Comparison of ENCODE assay signal across 23 mouse cellular contexts in genomic region chr6:77184896-77185295, GRCm38 (mm10). TPM values are rescaled to one million over a fixed set of nuclear protein-coding genes. Genes with fewer than 3 reads are reported as not detected.
DNase-seq lines count a peak whose midpoint lies in the region; ATAC-seq and TF ChIP-seq lines count a peak whose summit lies in the region.
"Had no signal": no experiment of that assay in that cellular context is flagged by ENCODE, and none has a peak within 500 bp of the region (broad histone marks: within the 10 kb centered on the region; RNA-seq: fewer than 3 reads in every experiment).

No protein-coding gene starts in this region.

- H3K9me3 ChIP-seq in forebrain, postnatal 0 days (ENCODE audit: low read length) = no peaks in the 10 kb centered on the region
- no peaks in the 10 kb centered on the region for H3K9me3 ChIP-seq in forebrain, embryonic 11.5 days (ENCODE audit: control insufficient read depth, low read length)
- H3K9me3 ChIP-seq in intestine, embryonic 15.5 days = no peaks in the 10 kb centered on the region
- H3K9me3 ChIP-seq: embryonic facial prominence, embryonic 13.5 days; heart, embryonic 10.5 days; hindbrain, embryonic 13.5 days had no signal

- no peak for TF ChIP-seq CTCF in forebrain, postnatal 0 days (IDR thresholded peaks at IDR 0.05; ENCODE audit: low read depth)
- TF ChIP-seq CTCF in brain, embryonic 14.5 days (IDR thresholded peaks at IDR 0.05; ENCODE audit: borderline replicate concordance, extremely low read depth, insufficient read depth, insufficient read length) = no peak

- no peaks in the 10 kb centered on the region for H3K4me1 ChIP-seq in forebrain, postnatal 0 days (ENCODE audit: insufficient read depth)
- no peaks in the 10 kb centered on the region for H3K4me1 ChIP-seq in forebrain, embryonic 11.5 days (replicated peaks; ENCODE audit: control insufficient read depth, insufficient read depth, low read length)
- H3K4me1 ChIP-seq in intestine, embryonic 15.5 days (replicated peaks) = no peaks in the 10 kb centered on the region
- H3K4me1 ChIP-seq: embryonic facial prominence, embryonic 13.5 days; heart, embryonic 10.5 days; hindbrain, embryonic 13.5 days had no signal

- TF ChIP-seq POLR2A in brain, embryonic 14.5 days (IDR thresholded peaks at IDR 0.05; ENCODE audit: borderline replicate concordance, extremely low read depth, insufficient read depth, insufficient read length, poor library complexity, severe bottlenecking) = no peak

- H3K27ac ChIP-seq in forebrain, postnatal 0 days (ENCODE audit: low read depth, low read length) = no peak overlapping the region
- H3K27ac ChIP-seq in forebrain, embryonic 11.5 days (ENCODE audit: low read depth, low read length) = no peak overlapping the region
- H3K27ac ChIP-seq in intestine, embryonic 15.5 days = no peak overlapping the region
- H3K27ac ChIP-seq: embryonic facial prominence, embryonic 13.5 days; heart, embryonic 10.5 days; hindbrain, embryonic 13.5 days; hindbrain, postnatal 0 days had no signal

- H3K4me3 ChIP-seq in forebrain, postnatal 0 days (ENCODE audit: low read depth, low read length) = no peak overlapping the region
- no peak overlapping the region for H3K4me3 ChIP-seq in forebrain, embryonic 11.5 days (ENCODE audit: low read depth, low read length)
- H3K4me3 ChIP-seq in intestine, embryonic 15.5 days (replicated peaks) = no peak overlapping the region
- H3K4me3 ChIP-seq: embryonic facial prominence, embryonic 13.5 days; heart, embryonic 10.5 days; hindbrain, embryonic 13.5 days had no signal

- no peak overlapping the region for H3K4me2 ChIP-seq in forebrain, postnatal 0 days (ENCODE audit: low read depth)
- no peak overlapping the region for H3K4me2 ChIP-seq in forebrain, embryonic 11.5 days (ENCODE audit: low read depth, low read length, severe bottlenecking)
- H3K4me2 ChIP-seq in intestine, embryonic 15.5 days (replicated peaks) = no peak overlapping the region
- H3K4me2 ChIP-seq: embryonic facial prominence, embryonic 13.5 days; hindbrain, embryonic 13.5 days had no signal

- H3K9ac ChIP-seq in forebrain, postnatal 0 days = no peak overlapping the region
- no peak overlapping the region for H3K9ac ChIP-seq in forebrain, embryonic 11.5 days (ENCODE audit: low read length)
- H3K9ac ChIP-seq in intestine, embryonic 15.5 days = no peak overlapping the region
- H3K9ac ChIP-seq: embryonic facial prominence, embryonic 13.5 days; hindbrain, embryonic 13.5 days had no signal

- DNase-seq in forebrain, postnatal 0 days = no peak
- DNase-seq in forebrain, embryonic 11.5 days (ENCODE audit: low spot score) = no peak
- peak; percentile 10 for DNase-seq in Muller cell, postnatal 12 days (ENCODE audit: inconsistent ontology term)
- DNase-seq in brain, embryonic 14.5 days (ENCODE audit: low read depth) = peak; percentile 63
- DNase-seq in layer of hippocampus, postnatal 10 days (ENCODE audit: low spot score in 2 of 2) = peak; percentile 29
- no peak for DNase-seq in thymus, adult 18-20 months
- DNase-seq: adrenal gland, adult 2 months; adrenal gland, postnatal 25 days; cerebellum, adult 11 months; cerebellum, adult 8-10 months; gastrocnemius, postnatal 36 days; heart, adult 11 months; heart, postnatal 10 days had no signal

- no peaks in the 10 kb centered on the region for H3K27me3 ChIP-seq in forebrain, postnatal 0 days (ENCODE audit: insufficient read depth, low read length)
- H3K27me3 ChIP-seq in forebrain, embryonic 11.5 days (ENCODE audit: control insufficient read depth, insufficient read depth, low read length) = no peaks in the 10 kb centered on the region
- H3K27me3 ChIP-seq in intestine, embryonic 15.5 days (replicated peaks) = no peaks in the 10 kb centered on the region
- H3K27me3 ChIP-seq: CH12.LX; embryonic facial prominence, embryonic 13.5 days; hindbrain, embryonic 13.5 days had no signal

- no peaks in the 10 kb centered on the region for H3K36me3 ChIP-seq in forebrain, postnatal 0 days (ENCODE audit: insufficient read depth)
- H3K36me3 ChIP-seq in forebrain, embryonic 11.5 days (ENCODE audit: control insufficient read depth, insufficient read depth, low read length) = no peaks in the 10 kb centered on the region
- H3K36me3 ChIP-seq in intestine, embryonic 15.5 days = no peaks in the 10 kb centered on the region
- H3K36me3 ChIP-seq: embryonic facial prominence, embryonic 13.5 days; heart, embryonic 10.5 days; hindbrain, embryonic 13.5 days had no signal

- WGBS in forebrain, postnatal 0 days = 22% methylated on average over 2 of the region's 2 CpGs
- 71% methylated on average over 2 of the region's 2 CpGs for WGBS in forebrain, embryonic 11.5 days
- WGBS in intestine, embryonic 15.5 days = 72% methylated on average over 2 of the region's 2 CpGs

- 0 out of 2 replicates have a peak, but pooled peaks have one; percentile 42 for ATAC-seq in forebrain, postnatal 0 days
- no peak for ATAC-seq in forebrain, embryonic 11.5 days (replicated peaks; ENCODE audit: low FRiP score)
- no peak for ATAC-seq in intestine, embryonic 15.5 days
- no peak for ATAC-seq in inflammation-experienced regulatory T-cells, adult 6 months
- ATAC-seq: hindbrain, postnatal 0 days; intestine, embryonic 16.5 days had no signal

RNA-seq across cellular contexts. Expression of gene Lrrtm1, which starts 57.6 kb away (rescaled TPM):
- total RNA-seq in forebrain, postnatal 0 days (2014; rRNA removed) = 52.2 and 55.3 TPM in 2 replicates
- 74.1 and 74.7 TPM in 2 replicates for polyA plus RNA-seq in forebrain, postnatal 0 days (2015; fragmentation: Nextera tagmentation; extraction: Ambion mirVana)
- 11.5 and 12.6 TPM in 2 replicates for polyA plus RNA-seq in forebrain, embryonic 11.5 days (2014; fragmentation: Nextera tagmentation; extraction: Ambion mirVana)
- polyA plus RNA-seq in brain, embryonic 14.5 days (2012; rRNA removed) = 38.5 and 42.4 TPM in 2 replicates
- 100 to 1,000 TPM in 1 of 2 experiments, 10 to 100 TPM in 1; 99.3 to 111 TPM for total RNA-seq in layer of hippocampus, postnatal 10 days (2021)
- 4.5 and 4.7 TPM in 2 replicates for polyA plus RNA-seq in intestine, embryonic 15.5 days (2015; fragmentation: Nextera tagmentation; extraction: Ambion mirVana)
- polyA plus RNA-seq in inflammation-experienced regulatory T-cells, adult 6 months (2017; shearing (Covaris generic)) = not detected
- total RNA-seq: CH12.LX; gastrocnemius, adult 8-10 months; gastrocnemius, postnatal 36 days; hematopoietic stem cell, adult 5-6 weeks had no signal

Comparison
In these comparisons a context has a peak if more than half of its experiments do, and no peak if none do; other contexts are left out.
1. DNase-seq: peak in Muller cell, postnatal 12 days (single experiment), brain, embryonic 14.5 days (single experiment) and layer of hippocampus, postnatal 10 days (2 of 2); none in forebrain, postnatal 0 days (single experiment), forebrain, embryonic 11.5 days (single experiment) and thymus, adult 18-20 months (0 of 2).